Mouse (Mus musculus) liver, adult 2 months (tissue): ENCODE measurements around the gene Apol7e. TPM values are rescaled to one million over a fixed set of nuclear protein-coding genes. Genes with fewer than 3 reads are reported as not detected.
"Not testable (repeated sequence)": the region's sequence is repeated elsewhere in the genome, so short reads cannot be mapped to it uniquely, and the experiment has no call there.

Source experiments
- DNase-seq: peaks from one replicate; pipeline ENCODE4 v3.0.0-alpha.2; 2011; ENCODE audit warnings: low read depth, low spot score; ENCODE audit errors: extremely low read depth
- H3K27ac ChIP-seq: fragments of 200-500 bp; replicated peaks from 2 replicates; pipeline ENCODE4 v1.5.1; 2012; ENCODE audit warnings: low read depth, mild to moderate bottlenecking, control low read depth, inconsistent platforms, low read length; ENCODE audit not compliant: insufficient read depth
- H3K27me3 ChIP-seq: fragments of 200-500 bp; 2 replicates; pipeline ENCODE4 v1.6.1; 2012; ENCODE audit warnings: mild to moderate bottlenecking, moderate library complexity, low read length, inconsistent platforms; ENCODE audit not compliant: control insufficient read depth, insufficient read depth
- H3K36me3 ChIP-seq: fragments of 200-500 bp; 2 replicates; pipeline ENCODE4 v1.6.1; 2012; ENCODE audit warnings: low read length, inconsistent platforms; ENCODE audit not compliant: control insufficient read depth, insufficient read depth
- H3K4me1 ChIP-seq: fragments of 200-500 bp; 2 replicates; pipeline ENCODE4 v1.6.1; 2011; ENCODE audit warnings: low read length; ENCODE audit not compliant: control insufficient read depth, insufficient read depth
- H3K4me3 ChIP-seq: fragments of 200-500 bp; 2 replicates; pipeline ENCODE4 v1.5.1; 2011; ENCODE audit warnings: low read depth, mild to moderate bottlenecking, control low read depth, low read length, moderate library complexity; ENCODE audit not compliant: insufficient read depth
- H3K79me2 ChIP-seq: fragments of 200-500 bp; 2 replicates; pipeline ENCODE4 v1.6.1; 2012; ENCODE audit warnings: inconsistent platforms, mild to moderate bottlenecking, low read length, moderate library complexity; ENCODE audit not compliant: control insufficient read depth, insufficient read depth
- H3K9ac ChIP-seq: fragments of 200-500 bp; 2 replicates; pipeline ENCODE4 v1.6.1; 2012; ENCODE audit warnings: low read depth, mild to moderate bottlenecking, control low read depth, inconsistent platforms, low read length
- CTCF ChIP-seq: fragments of 200-500 bp; IDR thresholded peaks from 2 replicates; pipeline ENCODE4 v1.5.1; 2011; ENCODE audit warnings: low read depth, low read length, control low read depth
- WGBS: fragments of 180-500 bp; shearing (Covaris S2); methylation state at CpG from one replicate; pipeline ENCODE4 v1.1.7; 2018; 5-methylcytosine and 5-hydroxymethylcytosine counted together
- polyA plus RNA-seq: library from polyadenylated mRNA; depleted of rRNA; stranded (reverse); fragments of >200 nt; gene quantifications from 2 replicates; pipeline ENCODE4 v1.2.3, GENCODE M21; 2012; rRNA removed
- total RNA-seq: library from RNA; depleted of rRNA; stranded (reverse); fragments of >200 nt; gene quantifications from 2 replicates; pipeline ENCODE4 v1.2.3, GENCODE M21; 2014; rRNA removed

Apol7e gene
- 0.07 and 0.09 TPM in 2 replicates for total RNA-seq
- polyA plus RNA-seq: 0.26 and 0.73 TPM in 2 replicates

GRCm38 (mm10) chr15:77698656-77699055, at the start of gene Apol7e:
Gene Apol7e (plus strand): TSS chr15:77698857.
- H3K36me3 ChIP-seq, H3K79me2 ChIP-seq, H3K27ac ChIP-seq, H3K4me1 ChIP-seq, DNase-seq, H3K4me3 ChIP-seq, H3K9ac ChIP-seq, H3K27me3 ChIP-seq: not testable (repeated sequence)
- 73% methylated on average over 4 of the region's 4 CpGs for WGBS

GRCm38 (mm10) chr15:77651143-77651542, 47.5 kb upstream of the Apol7e start:
- not testable (repeated sequence) for H3K36me3 ChIP-seq, H3K9ac ChIP-seq, H3K79me2 ChIP-seq, H3K27ac ChIP-seq, DNase-seq, H3K4me3 ChIP-seq, H3K4me1 ChIP-seq, H3K27me3 ChIP-seq

DNA sequence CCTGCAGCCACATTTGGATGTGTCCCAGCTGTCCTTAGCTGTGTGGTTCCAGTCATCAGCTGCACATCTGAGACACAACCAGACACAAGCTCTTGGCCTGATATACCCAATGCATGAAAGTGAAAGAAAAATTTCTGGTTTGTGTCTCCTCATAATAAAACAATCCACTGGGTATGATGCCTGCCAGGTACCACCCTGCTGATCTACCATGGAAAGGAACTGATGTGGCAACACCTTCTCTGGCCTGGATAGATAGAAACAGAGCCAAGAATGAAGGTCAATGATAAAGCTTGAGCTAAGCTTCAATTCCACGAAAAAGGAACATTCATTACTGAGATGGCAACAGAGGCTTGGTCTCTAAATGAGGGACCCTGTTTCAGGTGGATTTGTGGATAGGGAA, 38.9 kb upstream of the Apol7e start:
- not testable (repeated sequence) for H3K27ac ChIP-seq, H3K79me2 ChIP-seq, H3K36me3 ChIP-seq, H3K9ac ChIP-seq, H3K4me1 ChIP-seq, H3K27me3 ChIP-seq, DNase-seq, H3K4me3 ChIP-seq
- 17% methylated on average over 1 of the region's 1 CpGs for WGBS

DNA sequence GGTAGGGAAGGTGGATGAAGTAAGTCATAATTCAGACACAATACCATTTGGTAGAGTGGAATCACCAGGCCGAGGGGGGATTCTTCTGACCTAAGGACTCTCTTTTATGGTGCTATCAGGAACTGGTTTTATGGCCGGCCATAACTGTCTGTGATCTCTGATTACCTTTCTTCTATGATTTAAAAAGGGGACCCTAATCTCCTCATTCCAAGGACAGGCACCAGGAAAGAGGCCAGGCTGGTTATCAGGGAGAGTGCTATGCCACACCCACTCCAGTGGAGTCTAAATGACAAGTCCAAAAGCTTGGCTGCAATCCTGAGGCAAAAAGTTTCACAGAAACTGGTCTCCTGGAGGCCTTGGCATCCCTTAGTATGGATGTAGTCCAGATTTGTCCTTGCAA, 36.8 kb upstream of the Apol7e start:
- 87% methylated on average over 2 of the region's 2 CpGs for WGBS

GRCm38 (mm10) chr15:77674081-77674480, 24.6 kb upstream of the Apol7e start:
- not testable (repeated sequence) for DNase-seq, H3K4me1 ChIP-seq, H3K27me3 ChIP-seq, H3K36me3 ChIP-seq, H3K4me3 ChIP-seq, H3K79me2 ChIP-seq, H3K9ac ChIP-seq, H3K27ac ChIP-seq
- 72% methylated on average over 1 of the region's 1 CpGs for WGBS

More for the DNA sequence above, 36.8 kb upstream of the Apol7e start:
- H3K27ac ChIP-seq, DNase-seq, H3K9ac ChIP-seq, H3K36me3 ChIP-seq, H3K79me2 ChIP-seq, H3K4me3 ChIP-seq, H3K27me3 ChIP-seq, H3K4me1 ChIP-seq: not testable (repeated sequence)

DNA sequence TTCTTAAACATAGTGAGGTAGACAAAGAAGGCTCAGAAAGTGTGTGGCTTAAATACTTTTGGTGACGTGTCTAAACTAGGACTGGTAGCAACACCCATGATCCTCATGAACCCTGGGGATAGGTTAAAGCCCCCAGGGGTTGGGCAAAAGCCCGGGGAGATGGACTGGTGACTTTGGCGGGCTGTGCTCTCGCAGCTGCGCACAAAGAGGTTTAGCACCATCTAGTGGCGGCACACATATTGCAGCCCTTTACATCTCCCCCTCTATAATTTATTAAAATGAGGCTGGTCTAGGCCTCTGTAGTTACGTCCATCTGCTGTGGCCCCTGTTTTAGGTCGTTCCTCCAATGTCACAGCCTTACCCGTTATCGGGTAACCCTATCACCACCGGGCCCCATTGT, 14.7 kb upstream of the Apol7e start:
- not testable (repeated sequence) for H3K36me3 ChIP-seq, H3K27me3 ChIP-seq, H3K27ac ChIP-seq, H3K4me3 ChIP-seq, DNase-seq, H3K79me2 ChIP-seq, H3K4me1 ChIP-seq, H3K9ac ChIP-seq
- WGBS: 13% methylated on average over 11 of the region's 11 CpGs
- peak; percentile 68 for TF ChIP-seq CTCF

- H3K4me1 ChIP-seq, H3K27me3 ChIP-seq, DNase-seq, H3K79me2 ChIP-seq, H3K36me3 ChIP-seq, H3K27ac ChIP-seq, H3K9ac ChIP-seq, H3K4me3 ChIP-seq: not testable (repeated sequence)
- WGBS: 12% methylated on average over 20 of the region's 20 CpGs
Observed at GRCm38 (mm10) chr15:77691532-77692311, 6.9 kb upstream of the Apol7e start.
